Mouse (Mus musculus) hindbrain, embryonic 15.5 days (tissue): ENCODE results near the gene Vil1. TPM values are rescaled to one million over a fixed set of nuclear protein-coding genes. Genes with fewer than 3 reads are reported as not detected.

Source experiments
- microRNA counts: library from miRNA; unstranded; fragments of <30 nt; microRNA quantifications from one replicate; lab custom pipeline; 2016
- microRNA-seq: library from miRNA; unstranded; fragments of <30 nt; microRNA quantifications from one replicate; pipeline ENCODE4, GENCODE M21; 2016
- polyA plus RNA-seq: library from polyadenylated mRNA; unstranded; fragments of >200 nt; fragmentation: Nextera tagmentation; extraction: Ambion mirVana; gene quantifications from 2 replicates; pipeline ENCODE4 v1.2.1, GENCODE M21; 2015

Vil1 gene
- polyA plus RNA-seq, 1 experiment from 2014 or later: 0.12 TPM

MicroRNA genes within 50 kb of the gene (microRNA counts, 519-probe panel; counts per million panel counts)
- 3,179 counts per million, percentile 63 among the panel's probes with 10 or more counts for microRNA mmu-miR-26b (lab: Ali Mortazavi, UCI)

Small RNA genes within 50 kb of the gene (microRNA-seq; reads per million reads assigned to microRNA genes)
- 16,036 reads per million, percentile 97 among the genes with 10 or more reads in this experiment for gene Mir26b

Other genes starting within 250 kb of the Vil1 start
- gene Cxcr1, start 214.7 kb upstream of the Vil1 start, polyA plus RNA-seq: not detected in 2 replicates
- 381 and 397 TPM in 2 replicates for gene Arpc2, start 173.3 kb upstream of the Vil1 start, polyA plus RNA-seq
- not detected in 2 replicates for gene Gpbar1, start 130.8 kb upstream of the Vil1 start, polyA plus RNA-seq
- gene Aamp, start 124.6 kb upstream of the Vil1 start, polyA plus RNA-seq: 212 and 217 TPM in 2 replicates
- 137 and 144 TPM in 2 replicates for gene Pnkd, start 124.4 kb upstream of the Vil1 start, polyA plus RNA-seq
- gene Tmbim1, start 103.8 kb upstream of the Vil1 start, polyA plus RNA-seq: 11.1 and 11.5 TPM in 2 replicates
- 1.1 and 2.4 TPM in 2 replicates for gene Catip, start 47.3 kb upstream of the Vil1 start, polyA plus RNA-seq
- 2.9 and 3.4 TPM in 2 replicates for gene Slc11a1, start 34.2 kb upstream of the Vil1 start, polyA plus RNA-seq
- gene Ctdsp1, start 17.9 kb upstream of the Vil1 start, polyA plus RNA-seq: 19.3 and 19.5 TPM in 2 replicates
- 48.7 and 51.1 TPM in 2 replicates for gene Cnot9, start 96.7 kb downstream of the Vil1 start, polyA plus RNA-seq
- gene Plcd4, start 133.5 kb downstream of the Vil1 start, polyA plus RNA-seq: 5.6 and 6.1 TPM in 2 replicates
- gene Usp37, start 134.9 kb downstream of the Vil1 start, polyA plus RNA-seq: 23.9 and 25.1 TPM in 2 replicates
- gene Zfp142, start 178.9 kb downstream of the Vil1 start, polyA plus RNA-seq: 8.1 and 8.3 TPM in 2 replicates
- 20.0 and 21.5 TPM in 2 replicates for gene Bcs1l, start 178.9 kb downstream of the Vil1 start, polyA plus RNA-seq
- gene Rnf25, start 192.0 kb downstream of the Vil1 start, polyA plus RNA-seq: 40.2 and 41.7 TPM in 2 replicates
- 18.6 and 19.8 TPM in 2 replicates for gene Stk36, start 192.1 kb downstream of the Vil1 start, polyA plus RNA-seq